Mouse (Mus musculus): ENCODE measurements at regions not wholly inside any gene's neighbourhood (a gene's known extent, or its start where the extent isn't known, plus 50 kb on each side); places are given as distances from the start of the nearest gene placed in this dataset. TPM values are rescaled to one million over a fixed set of nuclear protein-coding genes. Genes with fewer than 3 reads are reported as not detected.

Small RNA genes lying in the stretch of these regions (microRNA-seq; reads per million reads assigned to microRNA genes)
- gene Gm27722, result not detected
- gene Mir6388, result not detected
